Mouse (Mus musculus): ENCODE measurements around the gene AU021092. TPM values are rescaled to one million over a fixed set of nuclear protein-coding genes. Genes with fewer than 3 reads are reported as not detected.

The AU021092 gene
- polyA plus RNA-seq (2014; fragmentation: Illumina TruSeq; extraction: RNeasy Lipid Tissue Mini Kit (QIAGEN cat#74804); ENCODE audit: low read depth, low replicate concordance), result 0.40 TPM

DNA sequence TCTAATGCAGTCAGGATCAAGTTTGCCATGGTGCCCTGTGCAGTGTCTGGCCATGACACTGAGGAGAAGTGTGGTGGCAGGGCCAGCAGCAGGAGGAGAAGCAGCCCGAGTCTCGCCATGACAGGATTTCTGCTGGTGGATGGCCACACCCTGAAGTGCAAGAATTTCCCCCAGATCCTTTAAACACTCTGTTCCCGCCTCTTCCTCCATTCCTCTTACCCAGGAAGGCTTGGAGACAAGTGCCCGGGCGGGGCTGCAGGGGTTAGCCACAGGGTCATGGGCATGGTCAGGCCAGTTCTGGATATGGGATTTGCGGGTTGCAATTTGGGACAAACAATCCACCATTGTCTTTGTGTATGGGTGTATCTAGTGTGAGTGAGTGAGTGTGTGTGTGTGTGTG, at the start of gene AU021092:
Gene AU021092 (minus strand): TSS at position 160 of the 400 bp plus-strand sequence.

DNA sequence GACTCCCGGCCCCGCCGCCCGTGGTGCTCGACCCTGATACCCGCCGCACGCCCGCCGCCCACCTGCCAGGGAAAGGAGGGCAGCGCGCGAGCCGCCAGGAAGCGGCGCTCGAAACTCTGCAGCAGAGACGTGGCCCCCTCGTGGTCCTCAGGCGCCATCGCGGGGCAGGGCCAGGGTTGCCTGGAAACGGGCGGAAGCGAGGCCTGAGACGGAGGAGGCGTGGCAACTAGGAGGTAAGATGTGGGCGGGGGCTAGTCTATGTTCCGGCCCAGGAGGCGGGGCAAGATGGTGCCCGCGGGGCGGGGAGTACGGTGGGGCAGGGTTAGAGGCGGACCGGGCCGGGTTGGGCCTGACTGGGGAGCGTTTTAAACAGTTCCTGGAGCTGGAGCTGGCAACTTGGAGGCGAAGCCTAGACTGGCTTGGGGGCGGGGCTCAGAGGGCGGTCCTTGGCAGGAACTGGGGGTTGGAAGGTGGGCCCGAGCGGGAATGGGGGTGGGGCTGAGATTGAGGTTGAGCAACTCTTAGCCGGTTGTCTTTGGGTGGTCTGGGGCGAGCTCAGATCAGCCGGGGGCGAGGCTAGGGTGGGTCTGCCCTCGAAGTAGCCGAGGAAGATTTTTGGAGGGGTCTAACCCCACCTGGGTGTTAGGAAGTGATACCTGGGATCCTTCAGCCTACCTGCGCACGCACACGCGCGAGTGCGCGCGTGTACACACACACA, 33.8 kb upstream of the AU021092 start, which contains the start of gene Eef2kmt:
Gene Eef2kmt (minus strand): TSS at position 205 of the 718 bp plus-strand sequence.

GRCm38 (mm10) chr16:5233418-5234313, 11.6 kb upstream of the AU021092 start, which contains the start of gene Alg1:
TSS of gene Alg1 (plus strand) at chr16:5233621.

GRCm38 (mm10) chr16:5203668-5204433, 18.2 kb downstream of the AU021092 start, which contains the start of gene Nagpa:
TSS of gene Nagpa (minus strand) at chr16:5204012.

Other genes starting within 250 kb of the AU021092 start
- not detected for gene Sept12, start 224.4 kb downstream of the AU021092 start, polyA plus RNA-seq (2014; fragmentation: Illumina TruSeq; extraction: RNeasy Lipid Tissue Mini Kit (QIAGEN cat#74804); ENCODE audit: low read depth, low replicate concordance)
- not detected for gene Smim22, start 215.0 kb downstream of the AU021092 start, polyA plus RNA-seq (2014; fragmentation: Illumina TruSeq; extraction: RNeasy Lipid Tissue Mini Kit (QIAGEN cat#74804); ENCODE audit: low read depth, low replicate concordance)
- gene Rogdi, start 208.7 kb downstream of the AU021092 start, polyA plus RNA-seq (2014; fragmentation: Illumina TruSeq; extraction: RNeasy Lipid Tissue Mini Kit (QIAGEN cat#74804); ENCODE audit: low read depth, low replicate concordance), result 1.7 TPM
- 48.3 TPM for gene Glyr1, start 172.4 kb downstream of the AU021092 start, polyA plus RNA-seq (2014; fragmentation: Illumina TruSeq; extraction: RNeasy Lipid Tissue Mini Kit (QIAGEN cat#74804); ENCODE audit: low read depth, low replicate concordance)
- gene Ubn1, start 172.2 kb downstream of the AU021092 start, polyA plus RNA-seq (2014; fragmentation: Illumina TruSeq; extraction: RNeasy Lipid Tissue Mini Kit (QIAGEN cat#74804); ENCODE audit: low read depth, low replicate concordance), result 7.8 TPM
- 4.8 TPM for gene Ppl, start 89.9 kb downstream of the AU021092 start, polyA plus RNA-seq (2014; fragmentation: Illumina TruSeq; extraction: RNeasy Lipid Tissue Mini Kit (QIAGEN cat#74804); ENCODE audit: low read depth, low replicate concordance)
- gene Sec14l5, start 75.2 kb downstream of the AU021092 start, polyA plus RNA-seq (2014; fragmentation: Illumina TruSeq; extraction: RNeasy Lipid Tissue Mini Kit (QIAGEN cat#74804); ENCODE audit: low read depth, low replicate concordance), result not detected
- gene Nagpa, start 18.3 kb downstream of the AU021092 start, polyA plus RNA-seq (2014; fragmentation: Illumina TruSeq; extraction: RNeasy Lipid Tissue Mini Kit (QIAGEN cat#74804); ENCODE audit: low read depth, low replicate concordance), result 2.7 TPM
- 1.7 TPM for gene Alg1, start 11.3 kb upstream of the AU021092 start, polyA plus RNA-seq (2014; fragmentation: Illumina TruSeq; extraction: RNeasy Lipid Tissue Mini Kit (QIAGEN cat#74804); ENCODE audit: low read depth, low replicate concordance)
- 2.4 TPM for gene Eef2kmt, start 33.7 kb upstream of the AU021092 start, polyA plus RNA-seq (2014; fragmentation: Illumina TruSeq; extraction: RNeasy Lipid Tissue Mini Kit (QIAGEN cat#74804); ENCODE audit: low read depth, low replicate concordance)